Mouse (Mus musculus): ENCODE measurements around the gene Plcg1. TPM values are rescaled to one million over a fixed set of nuclear protein-coding genes. Genes with fewer than 3 reads are reported as not detected.

Gene Plcg1
- polyA plus RNA-seq, 1 experiment from 2014 or later = 10.9 TPM

DNA sequence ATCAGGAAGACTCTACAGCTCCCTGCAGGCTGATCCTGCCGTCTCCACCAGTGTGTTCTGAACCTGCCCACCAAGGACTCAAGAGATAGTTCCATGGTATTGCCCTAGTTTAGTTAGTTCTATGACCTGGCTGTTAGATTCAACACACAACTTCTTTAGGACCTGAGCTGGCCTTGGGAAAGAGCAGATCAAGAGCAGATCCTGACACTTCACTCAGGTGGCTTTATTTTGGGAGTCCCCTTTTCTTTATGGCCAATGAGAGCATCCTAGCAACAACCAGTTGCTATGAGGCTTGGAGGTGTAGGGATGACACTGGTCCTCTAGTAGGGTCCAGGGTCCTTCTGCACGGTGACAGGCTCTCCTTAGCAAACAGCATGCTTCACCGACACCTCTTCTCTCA is 34.0 kb downstream of the Plcg1 start:
- WGBS = 61% methylated on average over 3 of the region's 3 CpGs
- no peak for TF ChIP-seq CTCF (IDR thresholded peaks at IDR 0.05; ENCODE audit: low read depth)
- Histone ChIP-seq H3K27me3 (replicated peaks; ENCODE audit: control insufficient read depth, insufficient read depth, low read length) (no peaks in the 10 kb centered on the region), H3K36me3 (ENCODE audit: control insufficient read depth, insufficient read depth) (peaks cover 39% of the 10 kb centered on the region), H3K4me2 (replicated peaks; ENCODE audit: low read depth) (no peak overlapping the region), H3K27ac (ENCODE audit: low read depth, low read length) (no peak overlapping the region), H3K9me3 (ENCODE audit: control insufficient read depth) (no peaks in the 10 kb centered on the region), H3K4me1 (replicated peaks; ENCODE audit: control insufficient read depth, insufficient read depth, low read length) (no peaks in the 10 kb centered on the region), H3K9ac (ENCODE audit: low read depth, low read length) (no peak overlapping the region), H3K4me3 (ENCODE audit: low read depth, low read length) (no peak overlapping the region)
- ATAC-seq = no peak

DNA sequence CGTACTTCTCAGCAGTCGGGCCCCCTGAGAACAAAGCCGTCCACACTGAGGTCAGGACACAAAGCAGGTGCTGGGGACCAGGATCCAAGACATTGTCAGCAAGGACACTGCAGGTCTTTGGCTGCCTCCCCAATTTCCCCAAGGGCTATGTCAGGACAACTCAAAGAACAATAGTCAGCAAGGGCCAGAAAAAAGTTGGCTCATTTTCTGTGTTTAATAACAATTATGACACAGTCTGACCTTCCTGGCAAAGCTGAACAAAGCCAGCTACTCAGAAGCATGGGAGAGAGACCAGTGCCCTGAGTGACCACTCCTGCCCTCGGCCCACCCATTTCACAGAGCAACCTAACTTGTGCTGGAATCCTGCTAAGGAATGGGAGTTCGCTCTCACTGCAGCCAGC is 35.3 kb downstream of the Plcg1 start:
- Histone ChIP-seq H3K4me1 (replicated peaks; ENCODE audit: control insufficient read depth, insufficient read depth, low read length) (no peaks in the 10 kb centered on the region), H3K4me2 (replicated peaks; ENCODE audit: low read depth) (no peak overlapping the region), H3K27ac (ENCODE audit: low read depth, low read length) (no peak overlapping the region), H3K4me3 (ENCODE audit: low read depth, low read length) (no peak overlapping the region), H3K27me3 (replicated peaks; ENCODE audit: control insufficient read depth, insufficient read depth, low read length) (no peaks in the 10 kb centered on the region), H3K36me3 (ENCODE audit: control insufficient read depth, insufficient read depth) (peaks cover 27% of the 10 kb centered on the region), H3K9me3 (ENCODE audit: control insufficient read depth) (no peaks in the 10 kb centered on the region), H3K9ac (ENCODE audit: low read depth, low read length) (no peak overlapping the region)
- no peak; the same call in 1 of the 2 replicates for ATAC-seq
- WGBS = 77% methylated on average over 5 of the region's 5 CpGs
- no peak for TF ChIP-seq CTCF (IDR thresholded peaks at IDR 0.05; ENCODE audit: low read depth)

DNA sequence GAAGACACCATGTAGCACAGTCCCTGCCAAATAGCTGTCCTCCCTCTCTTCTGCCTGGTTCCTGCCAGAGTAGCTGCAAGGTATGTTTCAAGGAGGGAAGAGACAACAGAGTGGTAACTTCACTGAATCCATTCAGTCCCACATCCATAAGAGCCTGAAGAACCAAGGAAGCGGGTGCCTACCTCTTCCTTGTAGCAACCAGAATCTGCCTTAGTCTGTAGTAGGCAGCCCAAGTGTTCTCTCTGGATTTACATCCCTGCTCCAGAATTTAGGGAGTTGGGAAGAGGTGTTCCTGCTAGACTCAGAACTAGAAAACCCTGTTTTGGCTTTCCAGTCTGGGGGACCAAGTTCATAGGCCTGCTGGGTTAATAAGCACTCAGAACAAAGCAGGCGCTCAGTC is 36.1 kb downstream of the Plcg1 start:
- Histone ChIP-seq H3K36me3 (ENCODE audit: control insufficient read depth, insufficient read depth) (peaks cover 19% of the 10 kb centered on the region; the same call in 1 of the 2 replicates), H3K4me3 (ENCODE audit: low read depth, low read length) (no peak overlapping the region), H3K9me3 (ENCODE audit: control insufficient read depth) (no peaks in the 10 kb centered on the region), H3K4me1 (replicated peaks; ENCODE audit: control insufficient read depth, insufficient read depth, low read length) (no peaks in the 10 kb centered on the region), H3K27ac (ENCODE audit: low read depth, low read length) (no peak overlapping the region), H3K27me3 (replicated peaks; ENCODE audit: control insufficient read depth, insufficient read depth, low read length) (no peaks in the 10 kb centered on the region), H3K4me2 (replicated peaks; ENCODE audit: low read depth) (no peak overlapping the region), H3K9ac (ENCODE audit: low read depth, low read length) (no peak overlapping the region)
- TF ChIP-seq CTCF (IDR thresholded peaks at IDR 0.05; ENCODE audit: low read depth) = no peak
- 98% methylated on average over 2 of the region's 2 CpGs for WGBS
- ATAC-seq = no peak

DNA sequence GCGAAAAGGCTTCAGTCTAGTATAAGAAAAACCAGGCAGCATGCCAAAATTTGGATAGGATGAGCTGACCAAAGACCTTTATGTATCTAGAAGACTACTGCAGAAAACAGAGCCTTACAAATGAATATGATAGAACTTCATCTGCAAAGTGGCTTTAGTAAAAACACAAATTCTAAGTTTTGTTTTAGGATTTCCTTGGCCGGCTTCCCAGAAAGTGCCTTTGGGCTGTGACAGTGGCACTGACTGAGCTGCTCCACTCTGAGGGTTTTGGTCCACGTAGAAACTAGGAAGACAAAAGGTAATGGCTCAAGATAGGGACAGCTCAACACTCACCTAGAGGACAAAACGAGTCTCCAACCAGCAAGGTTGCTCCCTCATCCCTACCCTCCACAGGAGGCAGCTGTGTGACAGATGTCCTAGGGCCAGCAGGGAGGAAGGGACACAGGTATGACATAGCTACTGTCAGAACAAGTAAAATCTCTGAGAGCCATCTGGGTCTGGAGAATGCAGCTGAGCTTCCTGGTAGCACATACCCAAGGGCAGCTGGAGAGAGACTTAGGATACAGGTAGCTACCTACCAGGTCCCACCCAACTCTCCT is 37.1 kb downstream of the Plcg1 start:
- Histone ChIP-seq H3K9me3 (ENCODE audit: control insufficient read depth) (no peaks in the 10 kb centered on the region), H3K27ac (ENCODE audit: low read depth, low read length) (no peak overlapping the region), H3K27me3 (replicated peaks; ENCODE audit: control insufficient read depth, insufficient read depth, low read length) (no peaks in the 10 kb centered on the region), H3K36me3 (ENCODE audit: control insufficient read depth, insufficient read depth) (peaks cover 9% of the 10 kb centered on the region; the same call in 1 of the 2 replicates), H3K9ac (ENCODE audit: low read depth, low read length) (no peak overlapping the region), H3K4me3 (ENCODE audit: low read depth, low read length) (no peak overlapping the region), H3K4me2 (replicated peaks; ENCODE audit: low read depth) (no peak overlapping the region), H3K4me1 (replicated peaks; ENCODE audit: control insufficient read depth, insufficient read depth, low read length) (no peaks in the 10 kb centered on the region)
- no peak for TF ChIP-seq CTCF (IDR thresholded peaks at IDR 0.05; ENCODE audit: low read depth)
- ATAC-seq = no peak
- 78% methylated on average over 4 of the region's 4 CpGs for WGBS

DNA sequence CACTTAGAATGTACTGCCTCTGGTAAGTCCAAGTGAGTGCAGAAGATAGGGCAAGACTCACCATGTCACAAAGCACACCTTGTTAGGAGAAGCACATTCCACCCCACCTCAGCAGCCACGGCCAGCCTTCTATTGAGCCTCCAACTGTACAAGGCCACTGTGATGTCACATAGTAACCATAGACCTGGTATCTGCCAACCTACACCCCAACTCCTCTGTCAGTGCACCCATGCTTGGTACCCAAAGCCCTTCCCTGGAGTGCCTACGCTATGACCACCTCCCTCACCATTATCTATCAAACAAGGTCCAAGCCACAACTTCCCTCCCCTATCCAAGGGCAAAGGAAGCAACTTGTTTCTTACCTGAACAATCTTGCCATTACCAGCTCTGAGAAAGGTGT is 37.9 kb downstream of the Plcg1 start:
- Histone ChIP-seq H3K9ac (ENCODE audit: low read depth, low read length) (no peak overlapping the region), H3K9me3 (ENCODE audit: control insufficient read depth) (no peaks in the 10 kb centered on the region), H3K36me3 (ENCODE audit: control insufficient read depth, insufficient read depth) (peaks cover 2% of the 10 kb centered on the region; the same call in 1 of the 2 replicates), H3K27me3 (replicated peaks; ENCODE audit: control insufficient read depth, insufficient read depth, low read length) (no peaks in the 10 kb centered on the region), H3K27ac (ENCODE audit: low read depth, low read length) (no peak overlapping the region), H3K4me3 (ENCODE audit: low read depth, low read length) (no peak overlapping the region), H3K4me1 (replicated peaks; ENCODE audit: control insufficient read depth, insufficient read depth, low read length) (no peaks in the 10 kb centered on the region), H3K4me2 (replicated peaks; ENCODE audit: low read depth) (no peak overlapping the region)
- no peak for ATAC-seq
- no peak for TF ChIP-seq CTCF (IDR thresholded peaks at IDR 0.05; ENCODE audit: low read depth)
- 93% methylated on average over 2 of the region's 2 CpGs for WGBS

DNA sequence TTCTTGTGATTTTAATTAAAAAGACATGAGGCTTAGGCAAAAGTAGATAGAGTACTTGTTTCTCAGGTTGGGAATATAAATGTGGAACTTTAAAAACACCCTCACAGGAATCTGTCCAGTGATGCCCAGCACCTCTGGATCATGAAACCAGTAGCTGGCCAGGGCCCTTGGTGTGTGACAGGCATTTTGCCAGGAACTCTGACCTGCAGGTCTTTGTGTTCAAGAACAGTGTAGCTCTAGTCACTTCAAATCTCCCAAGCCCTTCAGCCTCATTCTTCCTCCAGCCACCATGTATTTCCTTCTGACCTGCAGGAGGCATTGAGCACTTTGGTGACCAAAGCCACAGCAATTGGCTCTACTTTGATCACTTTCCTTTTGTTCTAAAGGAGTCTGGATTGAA is 39.3 kb downstream of the Plcg1 start:
- Histone ChIP-seq H3K9ac (ENCODE audit: low read depth, low read length) (no peak overlapping the region), H3K36me3 (ENCODE audit: control insufficient read depth, insufficient read depth) (no peaks in the 10 kb centered on the region; the same call in 1 of the 2 replicates), H3K27me3 (replicated peaks; ENCODE audit: control insufficient read depth, insufficient read depth, low read length) (no peaks in the 10 kb centered on the region), H3K4me1 (replicated peaks; ENCODE audit: control insufficient read depth, insufficient read depth, low read length) (no peaks in the 10 kb centered on the region), H3K4me2 (replicated peaks; ENCODE audit: low read depth) (no peak overlapping the region), H3K9me3 (ENCODE audit: control insufficient read depth) (no peaks in the 10 kb centered on the region), H3K4me3 (ENCODE audit: low read depth, low read length) (no peak overlapping the region), H3K27ac (ENCODE audit: low read depth, low read length) (no peak overlapping the region)
- ATAC-seq = no peak
- no peak for TF ChIP-seq CTCF (IDR thresholded peaks at IDR 0.05; ENCODE audit: low read depth)

DNA sequence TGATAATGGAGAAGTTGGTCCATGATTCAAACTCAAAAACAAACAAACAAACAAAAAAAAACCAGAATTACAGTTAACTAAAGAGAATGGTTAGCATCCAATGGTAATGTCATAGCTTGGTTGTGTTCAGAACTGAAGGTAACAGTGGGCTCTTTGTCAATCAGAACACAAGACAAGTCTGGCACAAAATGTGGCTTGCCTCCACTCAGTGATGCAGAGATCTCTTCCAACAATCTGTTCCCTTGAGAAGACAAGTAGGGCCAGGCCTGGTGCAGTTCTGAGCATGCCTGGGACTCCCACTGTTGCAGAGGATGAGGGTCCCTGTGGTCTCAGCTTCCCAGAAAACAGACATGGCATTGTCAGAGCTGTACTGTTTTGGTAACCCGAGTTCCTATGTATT is 39.8 kb downstream of the Plcg1 start:
- no peak for TF ChIP-seq CTCF (IDR thresholded peaks at IDR 0.05; ENCODE audit: low read depth)
- H3K4me1 ChIP-seq (replicated peaks; ENCODE audit: control insufficient read depth, insufficient read depth, low read length) = no peaks in the 10 kb centered on the region
- H3K4me3 ChIP-seq (ENCODE audit: low read depth, low read length) = no peak overlapping the region
- ATAC-seq = no peak
- H3K27me3 ChIP-seq (replicated peaks; ENCODE audit: control insufficient read depth, insufficient read depth, low read length) = no peaks in the 10 kb centered on the region
- 86% methylated on average over 1 of the region's 1 CpGs for WGBS
- H3K36me3 ChIP-seq (ENCODE audit: control insufficient read depth, insufficient read depth) = no peaks in the 10 kb centered on the region; the same call in 1 of the 2 replicates
- H3K9ac ChIP-seq (ENCODE audit: low read depth, low read length) = no peak overlapping the region
- no peaks in the 10 kb centered on the region for H3K9me3 ChIP-seq (ENCODE audit: control insufficient read depth)
- no peak overlapping the region for H3K27ac ChIP-seq (ENCODE audit: low read depth, low read length)
- no peak overlapping the region for H3K4me2 ChIP-seq (replicated peaks; ENCODE audit: low read depth)
